Mouse (Mus musculus): ENCODE measurements around the gene 1700020D05Rik.

GRCm38 (mm10) chr19:5490313-5490897 lies 13.2 kb downstream of the 1700020D05Rik start, which contains the start of gene Cfl1:
- no peak for TF ChIP-seq CTCF (IDR thresholded peaks at IDR 0.05; ENCODE audit: control insufficient read depth, insufficient read depth, insufficient read length)
- no peak for TF ChIP-seq MYOG (IDR thresholded peaks at IDR 0.05; ENCODE audit: control insufficient read depth, extremely low read depth, insufficient read length)
- peak; percentile 47 for TF ChIP-seq MAX (IDR thresholded peaks at IDR 0.05)
- TF ChIP-seq CEBPB (IDR thresholded peaks at IDR 0.05; ENCODE audit: low read depth): no peak
- TF ChIP-seq USF1 (IDR thresholded peaks at IDR 0.05; ENCODE audit: low read depth): no peak
- TF ChIP-seq FOSL1 (IDR thresholded peaks at IDR 0.05; ENCODE audit: insufficient read depth, low read length, poor library complexity, severe bottlenecking): no peak
- TF ChIP-seq MYOD1 (IDR thresholded peaks at IDR 0.05; ENCODE audit: control insufficient read depth, insufficient read length, low read depth): no peak
